Mouse (Mus musculus): Measurements from ENCODE around the gene Bst1.

Gene Bst1

DNA sequence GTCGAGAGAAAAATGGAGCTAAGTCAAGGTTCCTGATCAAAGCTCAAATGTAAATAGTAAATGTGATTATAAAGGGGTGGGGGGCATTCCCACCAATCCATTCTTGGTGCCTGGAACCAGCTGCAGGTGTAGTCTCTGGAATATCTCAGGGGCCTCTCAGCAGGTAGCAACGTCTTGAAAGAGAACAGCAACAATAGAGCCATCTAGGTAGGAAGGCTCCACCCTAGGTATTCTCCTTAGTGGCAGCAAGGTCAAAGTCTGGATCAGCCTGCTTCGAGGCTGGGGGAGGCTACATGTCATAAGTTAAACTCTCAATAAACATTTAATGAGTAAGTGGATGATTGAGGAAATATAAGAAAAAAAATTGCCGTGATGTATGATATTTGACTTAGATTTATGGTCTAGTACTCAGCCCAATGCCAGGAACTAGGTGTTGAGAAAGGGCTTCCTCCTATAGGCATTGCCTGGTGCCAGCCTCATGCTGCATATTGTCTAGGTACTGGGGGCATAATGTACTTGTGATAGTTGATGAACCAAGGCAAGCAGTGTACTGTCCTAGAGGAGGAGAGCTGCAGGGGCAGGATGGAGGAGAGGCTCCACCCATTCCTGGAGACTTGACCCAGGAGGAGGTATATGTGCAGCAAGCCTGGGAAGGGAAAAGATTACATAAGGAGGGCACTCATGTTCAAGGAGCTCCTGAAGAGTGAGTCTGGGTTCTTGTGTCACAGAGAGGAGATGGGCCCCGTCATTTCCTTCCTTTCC is 42.2 kb downstream of the Bst1 start:
- DNase-seq = no peak

- no peak for DNase-seq
These were observed 45.0 kb downstream of the Bst1 start for GRCm38 (mm10) chr5:43863642-43864041.

- DNase-seq = no peak
These were observed 46.6 kb downstream of the Bst1 start for GRCm38 (mm10) chr5:43865316-43865715.

- DNase-seq = no peak
These were observed 49.6 kb downstream of the Bst1 start, which contains the start of gene Cd38 for GRCm38 (mm10) chr5:43868253-43868652. Gene Cd38, plus strand, starts transcription at chr5:43868553.

- DNase-seq = peak; percentile 11
These were observed 50.3 kb downstream of the Bst1 start for GRCm38 (mm10) chr5:43868711-43869600.

- DNase-seq = no peak
These were observed 53.2 kb downstream of the Bst1 start for GRCm38 (mm10) chr5:43871845-43872244.

- DNase-seq = no peak
These were observed 54.0 kb downstream of the Bst1 start for GRCm38 (mm10) chr5:43872652-43873051.

- no peak for DNase-seq
These were observed 63.3 kb downstream of the Bst1 start for GRCm38 (mm10) chr5:43882034-43882433.

DNA sequence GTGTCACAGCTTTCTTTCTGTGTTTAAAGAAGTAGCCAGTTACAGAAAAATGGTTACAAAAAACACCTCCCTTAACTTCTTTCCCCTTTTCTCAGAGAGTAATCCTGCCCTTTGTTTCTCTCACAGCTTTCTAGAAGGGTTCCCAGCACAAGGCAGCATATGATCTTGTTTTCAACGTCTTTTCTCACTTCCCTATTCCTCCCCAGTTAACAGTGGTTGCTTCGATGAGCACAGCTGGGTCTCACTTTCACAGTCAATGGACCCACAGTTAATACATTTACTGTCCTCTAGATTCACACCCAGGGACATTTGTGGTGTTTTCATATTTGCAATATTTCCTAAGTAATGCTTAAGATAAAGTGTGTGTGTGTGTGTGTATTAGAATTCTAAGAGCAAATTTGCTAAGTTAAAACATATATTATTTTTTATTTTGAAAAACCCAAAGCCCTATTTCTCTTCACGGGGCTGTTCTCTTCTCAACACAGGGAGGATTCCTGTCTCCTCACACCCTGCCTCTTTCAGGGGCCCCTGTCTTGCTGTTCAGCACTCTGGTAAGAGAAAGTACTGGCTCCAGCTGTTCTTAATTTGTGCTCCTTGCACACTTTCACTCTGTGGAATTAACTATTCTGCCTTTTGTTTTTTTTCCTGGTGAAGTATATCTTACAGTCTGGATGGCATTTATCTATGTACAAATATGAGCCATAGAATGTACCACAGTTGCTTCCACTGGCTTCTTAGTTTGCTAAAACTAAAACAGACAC is 66.6 kb downstream of the Bst1 start:
- DNase-seq = no peak

DNA sequence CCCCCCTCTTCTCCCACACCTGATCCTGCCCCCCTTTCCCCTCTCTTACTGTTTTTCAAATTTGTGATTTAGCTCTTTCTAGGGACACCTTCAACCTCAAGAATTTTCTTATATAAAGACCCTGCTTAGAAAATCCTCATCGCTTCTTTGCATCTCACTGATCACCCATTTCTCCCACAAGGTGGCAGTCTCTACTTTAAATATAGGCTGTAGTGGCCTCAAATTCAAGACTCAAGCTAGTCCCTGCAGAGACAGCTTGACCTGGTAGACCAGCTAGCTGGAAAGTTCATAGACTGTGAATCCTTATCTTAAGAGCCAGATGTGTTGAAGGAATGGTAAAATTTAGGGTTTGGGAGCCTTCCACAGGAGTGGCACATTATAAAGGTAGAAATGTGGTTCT is 73.7 kb downstream of the Bst1 start:
- DNase-seq = peak; percentile 40
